Mouse (Mus musculus) left cerebral cortex, adult 8-10 months (tissue): ENCODE results near the gene Upk2. TPM values are rescaled to one million over a fixed set of nuclear protein-coding genes. Genes with fewer than 3 reads are reported as not detected.
"Not testable (repeated sequence)": the region's sequence is repeated elsewhere in the genome, so short reads cannot be mapped to it uniquely, and the experiment has no call there.

Source experiments
- DNase-seq, 2 experiments: peaks; one replicate each; pipeline ENCODE4 v3.0.0; 2022; ENCODE audit warnings: low spot score in 2 of 2
- total RNA-seq, 4 experiments: library from RNA; stranded (reverse); gene quantifications; 2 replicates each; pipeline ENCODE4 v1.2.4; 2022

Upk2 gene
- total RNA-seq, 4 experiments from 2014 or later = not detected

DNA sequence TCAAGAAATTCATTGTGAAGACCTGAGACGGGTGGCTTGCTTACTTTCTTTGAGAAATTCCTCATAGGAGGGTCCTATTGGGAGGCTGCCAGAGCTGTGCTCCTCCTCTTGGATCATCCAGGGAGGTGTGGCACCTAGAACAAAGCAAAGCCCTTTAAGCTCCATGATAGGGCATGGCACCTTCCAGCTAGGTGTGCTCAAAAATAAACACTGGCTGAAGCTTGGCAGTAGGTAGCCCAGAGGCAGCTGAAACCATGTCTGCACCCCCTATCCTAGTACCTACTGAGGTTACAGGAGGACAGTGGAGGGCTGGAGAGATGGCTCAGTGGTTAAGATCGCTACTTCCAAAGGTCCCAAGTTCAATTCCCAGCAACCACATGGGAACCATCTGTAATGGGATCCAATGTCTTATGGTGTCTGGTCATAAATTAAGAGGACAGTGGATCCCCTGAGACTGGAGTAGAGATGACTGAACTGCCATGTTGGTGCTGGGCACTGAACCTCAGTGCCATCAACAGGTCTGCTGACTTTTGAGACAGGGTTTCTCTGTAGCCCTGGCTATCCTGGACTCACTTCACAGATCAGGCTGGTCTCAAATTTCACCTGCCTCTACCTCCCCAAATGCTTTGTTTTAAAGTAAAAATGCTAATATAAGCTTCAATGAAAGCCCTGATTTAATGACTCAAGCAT lies 44.0 kb downstream of the Upk2 start:
- DNase-seq = no peak

DNA sequence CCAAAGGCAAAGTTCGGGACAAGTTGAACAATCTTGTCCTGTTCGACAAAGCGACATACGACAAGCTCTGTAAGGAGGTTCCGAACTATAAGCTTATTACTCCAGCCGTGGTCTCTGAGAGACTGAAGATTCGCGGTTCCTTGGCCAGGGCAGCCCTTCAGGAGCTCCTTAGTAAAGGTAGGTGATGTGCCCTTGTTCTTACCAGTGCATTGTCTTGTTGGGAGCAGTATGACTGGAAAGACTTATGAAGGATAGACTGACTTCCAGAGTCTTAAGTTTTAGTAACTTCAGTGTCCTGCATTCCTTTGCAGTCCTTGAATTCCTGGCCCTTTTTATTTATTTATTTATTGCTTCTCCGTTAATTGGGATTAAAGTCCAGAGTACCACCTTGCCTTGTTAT lies 46.1 kb downstream of the Upk2 start:
- not testable (repeated sequence) for DNase-seq

DNA sequence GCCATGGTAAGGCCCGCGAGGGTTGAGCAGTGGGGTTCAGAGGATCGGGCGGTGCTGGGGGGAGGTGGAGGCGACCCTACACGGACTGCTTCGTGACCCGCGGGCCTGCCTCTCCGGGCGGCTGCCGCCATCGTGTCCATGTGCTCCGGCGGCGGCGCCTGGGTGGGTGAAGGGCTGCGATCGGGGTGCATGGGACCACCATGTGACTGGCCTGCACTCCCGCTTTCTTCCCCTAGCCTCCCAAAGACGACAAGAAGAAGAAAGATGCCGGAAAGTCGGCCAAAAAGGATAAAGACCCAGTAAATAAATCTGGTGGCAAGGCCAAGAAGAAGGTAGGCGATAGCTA lies 47.1 kb downstream of the Upk2 start:
- no peak for DNase-seq

GRCm38 (mm10) chr9:44406906-44407751 lies 47.6 kb downstream of the Upk2 start, which contains the start of the genes Rps25 and Trappc4:
Rps25 (plus strand) TSS chr9:44407139.
Trappc4 (minus strand) TSS chr9:44407600.
- peak; percentile 89 for DNase-seq

DNA sequence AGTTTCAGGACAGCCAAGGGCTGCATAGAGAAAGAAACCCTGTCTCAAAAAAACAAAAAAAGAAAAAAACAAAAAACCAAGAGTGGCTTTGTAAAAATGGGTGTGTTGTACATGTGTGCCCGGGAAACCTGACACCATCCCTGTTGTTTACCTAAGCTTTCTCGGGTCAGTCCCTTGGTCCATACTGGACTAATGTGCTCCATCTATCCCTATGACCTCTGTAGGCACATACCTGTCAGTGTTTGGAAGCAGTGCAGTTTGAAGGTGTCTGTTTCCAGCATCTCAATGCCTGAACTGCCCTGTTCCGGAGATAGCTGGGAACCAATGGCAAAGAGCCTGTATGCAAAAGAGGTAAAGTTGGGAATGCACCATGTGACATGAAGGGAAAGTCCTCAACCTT lies 49.8 kb downstream of the Upk2 start:
- no peak for DNase-seq

Other genes with a start within 250 kb of the Upk2 start
- 10 to 100 TPM; 48.8 to 55.0 (median 52.5) TPM for gene Cbl, start 220.9 kb downstream of the Upk2 start, total RNA-seq
- 1 to 10 TPM; 1.6 to 3.9 (median 3.4) TPM for gene Ccdc153, start 214.3 kb downstream of the Upk2 start, total RNA-seq
- gene Pdzd3, start 203.5 kb downstream of the Upk2 start, total RNA-seq = under 1 TPM; 0.38 to 0.76 (median 0.67) TPM
- gene Nlrx1, start 186.4 kb downstream of the Upk2 start, total RNA-seq = 10 to 100 TPM; 10.6 to 13.8 (median 11.8) TPM
- 10 to 100 TPM; 57.0 to 65.5 (median 58.8) TPM for gene Abcg4, start 166.4 kb downstream of the Upk2 start, total RNA-seq
- gene Hinfp, start 149.3 kb downstream of the Upk2 start, total RNA-seq = 10 to 100 TPM; 30.2 to 34.9 (median 33.3) TPM
- gene C2cd2l, start 134.7 kb downstream of the Upk2 start, total RNA-seq = 100 to 1,000 TPM; 201 to 282 (median 245) TPM
- 10 to 100 TPM; 15.2 to 16.9 (median 16.5) TPM for gene Dpagt1, start 129.0 kb downstream of the Upk2 start, total RNA-seq
- gene H2afx, start 120.3 kb downstream of the Upk2 start, total RNA-seq = 10 to 100 TPM; 45.6 to 48.7 (median 47.8) TPM
- 10 to 100 TPM; 19.4 to 21.5 (median 20.4) TPM for gene Hmbs, start 110.7 kb downstream of the Upk2 start, total RNA-seq
- 10 to 100 TPM; 61.9 to 66.7 (median 63.5) TPM for gene Vps11, start 93.3 kb downstream of the Upk2 start, total RNA-seq
- 100 to 1,000 TPM; 106 to 115 (median 112) TPM for gene Hyou1, start 75.5 kb downstream of the Upk2 start, total RNA-seq
- gene Slc37a4, start 58.1 kb downstream of the Upk2 start, total RNA-seq = 10 to 100 TPM; 30.5 to 34.1 (median 31.8) TPM
- gene Rps25, start 47.8 kb downstream of the Upk2 start, total RNA-seq = 100 to 1,000 TPM; 768 to 851 (median 802) TPM
- 10 to 100 TPM; 67.4 to 74.5 (median 72.5) TPM for gene Trappc4, start 47.4 kb downstream of the Upk2 start, total RNA-seq
- gene Ccdc84, start 36.4 kb downstream of the Upk2 start, total RNA-seq = 10 to 100 TPM; 17.6 to 25.7 (median 18.8) TPM
- gene Foxr1, start 13.8 kb downstream of the Upk2 start, total RNA-seq = not detected
- gene Bcl9l, start 27.8 kb upstream of the Upk2 start, total RNA-seq = 10 to 100 TPM; 60.4 to 67.8 (median 61.9) TPM
- gene Cxcr5, start 106.9 kb upstream of the Upk2 start, total RNA-seq = not detected
- 100 to 1,000 TPM; 137 to 157 (median 145) TPM for gene Ddx6, start 149.9 kb upstream of the Upk2 start, total RNA-seq
- under 1 TPM in 1 of 4 experiments, not detected in 3; 0.28 TPM for gene Treh, start 218.3 kb upstream of the Upk2 start, total RNA-seq